Mouse (Mus musculus): ENCODE measurements around the gene Hirip3. TPM values are rescaled to one million over a fixed set of nuclear protein-coding genes. Genes with fewer than 3 reads are reported as not detected.

The Hirip3 gene
- 48.6 and 65.1 TPM in 2 replicates for polyA plus RNA-seq (2012; rRNA removed)

DNA sequence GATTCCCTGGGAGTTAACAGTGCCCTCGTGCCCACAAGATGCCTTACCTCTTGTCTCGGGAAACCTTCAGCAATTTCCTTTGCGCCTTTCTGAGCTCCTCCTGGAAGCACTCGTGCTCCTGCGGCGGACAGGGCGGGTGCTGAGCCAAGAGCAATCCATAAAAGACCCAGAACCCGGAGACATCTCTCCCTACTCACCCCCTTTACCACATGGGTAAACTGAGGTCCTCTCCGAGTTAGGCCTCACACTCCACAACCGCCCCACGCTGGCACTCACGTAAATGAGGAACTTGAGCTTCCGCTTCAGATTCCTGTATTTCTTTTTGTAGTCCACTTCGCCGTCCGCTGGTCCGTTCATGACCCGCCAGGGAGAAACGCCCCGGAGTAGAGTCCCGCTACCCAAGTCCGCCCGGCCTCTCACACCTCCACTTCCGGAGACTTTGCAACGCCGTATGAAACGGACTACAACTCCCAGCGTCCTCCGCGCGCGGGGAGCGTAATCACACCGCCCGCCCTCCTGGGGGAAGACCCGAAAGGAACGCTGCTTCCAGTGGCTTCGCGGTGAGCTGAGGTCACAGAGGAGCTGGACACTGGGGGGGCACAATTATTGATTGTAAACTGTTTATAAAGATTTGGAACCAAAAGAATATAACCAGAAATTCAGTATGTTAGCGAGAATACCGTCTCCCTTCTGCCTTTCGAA lies at the start of gene Hirip3:
TSS of gene Hirip3 (plus strand) at position 544 of the 702 bp plus-strand sequence.
- DNase-seq (ENCODE audit: low read depth): peak; percentile 98
- TF ChIP-seq POLR2A (IDR thresholded peaks at IDR 0.05; ENCODE audit: borderline replicate concordance, extremely low read depth, insufficient read depth, insufficient read length, poor library complexity, severe bottlenecking) (peak; percentile 57; the same call in 1 of the 2 replicates), CTCF (IDR thresholded peaks at IDR 0.05; ENCODE audit: borderline replicate concordance, extremely low read depth, insufficient read depth, insufficient read length) (no peak)

GRCm38 (mm10) chr7:126815726-126816222 lies 46.0 kb upstream of the Hirip3 start:
- DNase-seq (ENCODE audit: low read depth): no peak
- TF ChIP-seq POLR2A (IDR thresholded peaks at IDR 0.05; ENCODE audit: borderline replicate concordance, extremely low read depth, insufficient read depth, insufficient read length, poor library complexity, severe bottlenecking) (no peak), CTCF (IDR thresholded peaks at IDR 0.05; ENCODE audit: borderline replicate concordance, extremely low read depth, insufficient read depth, insufficient read length) (no peak)

GRCm38 (mm10) chr7:126816494-126816893 lies 45.3 kb upstream of the Hirip3 start:
- DNase-seq (ENCODE audit: low read depth): no peak
- no peak for TF ChIP-seq POLR2A (IDR thresholded peaks at IDR 0.05; ENCODE audit: borderline replicate concordance, extremely low read depth, insufficient read depth, insufficient read length, poor library complexity, severe bottlenecking)
- TF ChIP-seq CTCF (IDR thresholded peaks at IDR 0.05; ENCODE audit: borderline replicate concordance, extremely low read depth, insufficient read depth, insufficient read length): no peak

DNA sequence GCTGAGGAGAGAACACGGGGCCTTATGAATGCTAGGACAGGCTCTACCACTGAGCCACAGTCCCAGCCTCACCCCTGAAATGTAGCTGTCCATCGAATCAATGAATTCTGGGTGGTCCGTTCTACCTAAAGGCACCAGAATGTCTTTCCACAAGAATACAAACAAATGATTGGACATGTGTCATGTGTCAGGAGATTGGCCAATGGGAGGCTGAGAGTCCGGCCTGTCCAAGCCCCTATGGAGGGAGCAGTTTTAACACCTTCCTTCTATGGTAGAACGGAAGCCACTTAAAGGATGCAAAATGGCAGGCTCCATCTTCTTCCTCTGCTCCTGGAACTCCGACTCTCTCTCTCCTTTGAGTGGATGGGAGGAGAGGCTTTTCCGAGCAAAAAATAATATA lies 44.2 kb upstream of the Hirip3 start:
- TF ChIP-seq POLR2A (IDR thresholded peaks at IDR 0.05; ENCODE audit: borderline replicate concordance, extremely low read depth, insufficient read depth, insufficient read length, poor library complexity, severe bottlenecking) (no peak), CTCF (IDR thresholded peaks at IDR 0.05; ENCODE audit: borderline replicate concordance, extremely low read depth, insufficient read depth, insufficient read length) (no peak)
- no peak for DNase-seq (ENCODE audit: low read depth)

DNA sequence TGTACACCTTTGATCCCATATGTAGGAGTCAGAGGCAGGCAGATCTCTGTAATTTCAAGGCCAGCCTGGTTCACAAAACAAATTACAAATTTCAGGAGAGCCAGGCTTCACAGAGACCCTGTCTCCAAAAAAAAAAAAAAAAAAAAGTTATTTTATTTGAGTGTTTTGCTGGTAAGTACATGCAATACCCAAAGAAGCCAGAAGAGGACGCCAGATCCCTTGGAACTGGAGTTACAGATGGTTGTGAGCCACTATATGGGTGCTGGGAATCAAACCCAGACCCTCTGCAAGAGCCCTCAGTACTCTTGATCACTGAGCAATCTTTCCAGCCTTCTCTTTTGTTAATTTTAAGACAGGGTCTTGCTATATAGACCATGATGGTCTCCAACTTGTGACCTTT lies 43.0 kb upstream of the Hirip3 start:
- TF ChIP-seq CTCF (IDR thresholded peaks at IDR 0.05; ENCODE audit: borderline replicate concordance, extremely low read depth, insufficient read depth, insufficient read length): peak; percentile 14; the same call in 1 of the 2 replicates
- TF ChIP-seq POLR2A (IDR thresholded peaks at IDR 0.05; ENCODE audit: borderline replicate concordance, extremely low read depth, insufficient read depth, insufficient read length, poor library complexity, severe bottlenecking): no peak

DNA sequence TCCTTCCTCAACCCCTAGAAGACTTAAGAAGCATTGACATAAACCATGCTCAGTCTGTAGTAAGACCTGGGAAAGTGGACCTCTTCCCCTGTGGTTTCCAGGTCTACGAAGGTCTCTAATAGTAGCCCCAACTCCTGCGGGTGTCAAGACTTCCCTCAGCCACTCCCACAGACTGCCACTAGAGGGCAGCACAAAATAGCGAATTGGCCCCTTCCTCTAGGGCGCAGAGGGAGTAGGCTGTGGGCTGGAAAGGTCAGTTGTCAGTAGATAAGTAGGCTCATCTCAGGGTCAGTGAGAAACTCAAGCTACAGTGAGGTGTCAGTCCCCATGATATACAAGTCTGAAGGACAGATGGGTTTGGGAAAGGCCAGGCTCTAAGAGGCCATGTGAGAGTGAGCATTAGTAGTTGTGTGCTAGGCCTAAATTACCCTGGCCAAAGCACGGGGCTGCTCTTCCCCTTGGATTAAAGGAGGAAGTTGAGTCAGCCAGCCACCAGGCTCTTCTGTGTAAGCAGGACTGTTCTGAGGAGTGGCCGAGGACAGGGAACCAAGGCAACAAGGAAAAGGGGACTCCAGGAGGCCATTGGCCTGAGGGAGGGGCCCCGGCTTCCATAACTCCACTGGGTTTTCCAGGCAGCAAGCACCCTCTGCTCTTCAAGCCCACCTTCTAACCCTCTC lies 39.8 kb upstream of the Hirip3 start:
- TF ChIP-seq CTCF (IDR thresholded peaks at IDR 0.05; ENCODE audit: borderline replicate concordance, extremely low read depth, insufficient read depth, insufficient read length) (peak; percentile 98), POLR2A (IDR thresholded peaks at IDR 0.05; ENCODE audit: borderline replicate concordance, extremely low read depth, insufficient read depth, insufficient read length, poor library complexity, severe bottlenecking) (no peak)
- DNase-seq (ENCODE audit: low read depth): peak; percentile 84

More for the DNA sequence above, 43.0 kb upstream of the Hirip3 start:
- DNase-seq (ENCODE audit: low read depth): no peak

DNA sequence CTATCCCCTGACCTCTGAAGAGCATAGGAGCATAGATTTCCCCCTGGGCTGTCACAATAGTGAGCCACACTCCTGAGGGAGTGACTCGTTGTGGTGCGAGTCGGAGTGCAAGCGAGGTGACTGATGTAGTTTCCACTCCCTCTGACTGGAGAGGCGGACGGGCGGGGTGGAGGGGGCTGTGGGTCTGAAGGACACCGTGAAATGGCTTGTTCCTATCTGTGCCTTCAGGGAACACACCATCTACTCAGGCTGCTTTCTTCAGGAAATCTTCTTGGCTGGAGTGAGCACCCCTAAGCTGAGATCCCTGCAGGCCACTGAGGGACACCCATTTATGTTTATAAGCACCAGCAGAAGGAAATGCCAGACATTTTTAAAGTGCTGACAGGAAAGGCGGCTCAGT lies 39.0 kb upstream of the Hirip3 start:
- TF ChIP-seq CTCF (IDR thresholded peaks at IDR 0.05; ENCODE audit: borderline replicate concordance, extremely low read depth, insufficient read depth, insufficient read length): no peak
- no peak for TF ChIP-seq POLR2A (IDR thresholded peaks at IDR 0.05; ENCODE audit: borderline replicate concordance, extremely low read depth, insufficient read depth, insufficient read length, poor library complexity, severe bottlenecking)
- DNase-seq (ENCODE audit: low read depth): no peak

- peak; percentile 85 for DNase-seq (ENCODE audit: low read depth)
- TF ChIP-seq CTCF (IDR thresholded peaks at IDR 0.05; ENCODE audit: borderline replicate concordance, extremely low read depth, insufficient read depth, insufficient read length) (no peak), POLR2A (IDR thresholded peaks at IDR 0.05; ENCODE audit: borderline replicate concordance, extremely low read depth, insufficient read depth, insufficient read length, poor library complexity, severe bottlenecking) (peak; percentile 48; the same call in 1 of the 2 replicates)
Observed at GRCm38 (mm10) chr7:126823202-126823711, 38.5 kb upstream of the Hirip3 start.

DNA sequence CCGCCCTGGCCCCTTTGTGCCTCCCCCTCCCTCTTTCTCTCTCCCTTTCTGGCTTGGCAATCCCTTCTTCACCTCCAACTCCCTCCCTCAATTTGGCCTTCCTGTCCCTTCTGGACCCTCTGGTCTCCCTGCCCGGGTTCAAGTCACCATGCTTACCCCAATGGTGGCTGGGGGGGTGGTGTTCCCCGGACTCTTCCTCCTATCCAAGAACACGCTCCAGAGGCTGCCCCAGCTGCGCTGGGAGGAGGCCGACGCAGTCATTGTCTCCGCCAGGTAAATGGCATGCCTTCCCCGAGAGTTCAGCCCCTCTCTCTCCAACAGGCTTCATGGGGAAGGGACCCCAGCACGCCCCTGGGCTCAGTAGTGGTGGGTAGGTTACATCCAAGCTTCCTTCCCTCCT lies 37.8 kb upstream of the Hirip3 start:
- no peak for DNase-seq (ENCODE audit: low read depth)
- TF ChIP-seq POLR2A (IDR thresholded peaks at IDR 0.05; ENCODE audit: borderline replicate concordance, extremely low read depth, insufficient read depth, insufficient read length, poor library complexity, severe bottlenecking): no peak
- no peak for TF ChIP-seq CTCF (IDR thresholded peaks at IDR 0.05; ENCODE audit: borderline replicate concordance, extremely low read depth, insufficient read depth, insufficient read length)

DNA sequence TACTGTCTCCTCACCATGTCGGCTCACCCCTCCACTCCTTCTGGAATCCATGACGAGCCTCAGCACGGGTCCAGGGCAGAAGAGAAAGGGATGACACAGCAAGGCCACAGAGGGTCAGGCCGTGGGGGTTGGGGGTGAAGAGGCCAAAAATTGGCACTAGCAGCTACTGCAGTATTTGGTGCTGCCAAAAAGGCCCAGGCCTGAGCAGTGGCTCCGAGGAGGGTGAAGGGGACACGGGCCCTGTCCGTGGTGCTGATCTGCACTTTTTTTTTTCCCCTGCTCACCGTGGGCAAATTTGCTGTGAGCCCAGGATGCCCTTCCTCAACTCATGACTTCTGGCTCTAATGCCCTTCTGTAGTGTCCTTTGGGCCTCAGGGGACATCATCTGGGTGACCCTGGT lies 36.4 kb upstream of the Hirip3 start:
- TF ChIP-seq CTCF (IDR thresholded peaks at IDR 0.05; ENCODE audit: borderline replicate concordance, extremely low read depth, insufficient read depth, insufficient read length) (no peak), POLR2A (IDR thresholded peaks at IDR 0.05; ENCODE audit: borderline replicate concordance, extremely low read depth, insufficient read depth, insufficient read length, poor library complexity, severe bottlenecking) (no peak)
- no peak for DNase-seq (ENCODE audit: low read depth)

GRCm38 (mm10) chr7:126825952-126826351 lies 35.8 kb upstream of the Hirip3 start:
- TF ChIP-seq POLR2A (IDR thresholded peaks at IDR 0.05; ENCODE audit: borderline replicate concordance, extremely low read depth, insufficient read depth, insufficient read length, poor library complexity, severe bottlenecking) (no peak), CTCF (IDR thresholded peaks at IDR 0.05; ENCODE audit: borderline replicate concordance, extremely low read depth, insufficient read depth, insufficient read length) (no peak)
- no peak for DNase-seq (ENCODE audit: low read depth)

Measured in brain, embryonic 14.5 days (tissue).